Mouse (Mus musculus) forebrain, embryonic 15.5 days (tissue): ENCODE measurements around the gene Ccdc136. TPM values are rescaled to one million over a fixed set of nuclear protein-coding genes. Genes with fewer than 3 reads are reported as not detected.

Experiments
- ATAC-seq: fragments of 200-750 bp; cut with Nextera tagmentation; replicated peaks from 2 replicates; pipeline ENCODE4 v1.8.0; 2017; ENCODE audit warnings: mild to moderate bottlenecking, moderate TSS enrichment, moderate library complexity
- H3K27ac ChIP-seq: fragments of 300-500 bp; sonication (generic); replicated peaks from 2 replicates; pipeline ENCODE4 v1.5.1; 2015; ENCODE audit warnings: mild to moderate bottlenecking, inconsistent platforms
- H3K27me3 ChIP-seq: fragments of 300-500 bp; sonication (generic); 2 replicates; pipeline ENCODE4 v1.6.1; 2015; ENCODE audit warnings: inconsistent platforms
- H3K36me3 ChIP-seq: fragments of 300-500 bp; sonication (generic); 2 replicates; pipeline ENCODE4 v1.6.1; 2015; ENCODE audit warnings: mild to moderate bottlenecking, inconsistent platforms
- H3K4me1 ChIP-seq: fragments of 300-500 bp; sonication (generic); 2 replicates; pipeline ENCODE4 v1.6.1; 2015; ENCODE audit warnings: inconsistent platforms
- H3K4me2 ChIP-seq: fragments of 300-500 bp; sonication (generic); replicated peaks from 2 replicates; pipeline ENCODE4 v1.6.1; 2015; ENCODE audit warnings: mild to moderate bottlenecking, inconsistent platforms
- H3K4me3 ChIP-seq: fragments of 300-500 bp; sonication (generic); 2 replicates; pipeline ENCODE4 v1.5.1; 2015; ENCODE audit warnings: mild to moderate bottlenecking, inconsistent platforms
- H3K9ac ChIP-seq: fragments of 300-500 bp; sonication (generic); replicated peaks from 2 replicates; pipeline ENCODE4 v1.6.1; 2015; ENCODE audit warnings: mild to moderate bottlenecking, inconsistent platforms
- H3K9me3 ChIP-seq: fragments of 300-500 bp; sonication (generic); 2 replicates; pipeline ENCODE4 v1.6.1; 2016; ENCODE audit warnings: inconsistent platforms
- WGBS: fragments of 180-500 bp; shearing (Covaris S2); methylation state at CpG from one replicate; pipeline ENCODE4 v1.1.7; 2015; ENCODE audit warnings: mixed read lengths; 5-methylcytosine and 5-hydroxymethylcytosine counted together
- microRNA-seq: library from miRNA; unstranded; fragments of <30 nt; microRNA quantifications from one replicate; pipeline ENCODE4, GENCODE M21; 2016
- polyA plus RNA-seq: library from polyadenylated mRNA; unstranded; fragments of >200 nt; fragmentation: Nextera tagmentation; extraction: Ambion mirVana; gene quantifications from 2 replicates; pipeline ENCODE4 v1.2.1, GENCODE M21; 2015

Ccdc136 gene
- polyA plus RNA-seq, 1 experiment from 2014 or later: 42.2 TPM

DNA sequence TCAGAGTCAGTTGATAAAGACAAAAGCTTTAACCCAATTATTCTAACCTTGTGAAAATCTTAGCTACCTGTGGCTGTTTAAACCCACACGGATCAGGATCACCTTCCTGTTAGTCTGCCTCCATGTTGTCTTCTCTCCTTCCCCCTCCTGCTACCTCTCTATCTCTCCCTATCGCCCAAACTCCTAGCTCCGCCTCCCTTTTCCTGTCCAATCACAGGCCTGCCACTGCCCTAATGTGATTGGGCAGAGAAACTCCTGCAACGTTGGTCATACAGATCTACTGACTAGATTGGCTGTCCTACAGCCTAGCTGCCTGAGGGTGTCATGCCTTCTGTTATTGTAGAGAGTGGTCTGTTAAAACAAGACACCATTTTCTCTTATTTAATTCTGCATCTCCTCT is 53.7 kb downstream of the Ccdc136 start:
- 32% methylated on average over 4 of the region's 4 CpGs for WGBS
- no peak overlapping the region for H3K4me3 ChIP-seq
- no peak overlapping the region for H3K9ac ChIP-seq
- no peak for ATAC-seq
- H3K4me2 ChIP-seq: no peak overlapping the region
- H3K9me3 ChIP-seq: no peaks in the 10 kb centered on the region
- H3K36me3 ChIP-seq: no peaks in the 10 kb centered on the region
- H3K4me1 ChIP-seq: no peaks in the 10 kb centered on the region
- H3K27me3 ChIP-seq: no peaks in the 10 kb centered on the region
- H3K27ac ChIP-seq: no peak overlapping the region

DNA sequence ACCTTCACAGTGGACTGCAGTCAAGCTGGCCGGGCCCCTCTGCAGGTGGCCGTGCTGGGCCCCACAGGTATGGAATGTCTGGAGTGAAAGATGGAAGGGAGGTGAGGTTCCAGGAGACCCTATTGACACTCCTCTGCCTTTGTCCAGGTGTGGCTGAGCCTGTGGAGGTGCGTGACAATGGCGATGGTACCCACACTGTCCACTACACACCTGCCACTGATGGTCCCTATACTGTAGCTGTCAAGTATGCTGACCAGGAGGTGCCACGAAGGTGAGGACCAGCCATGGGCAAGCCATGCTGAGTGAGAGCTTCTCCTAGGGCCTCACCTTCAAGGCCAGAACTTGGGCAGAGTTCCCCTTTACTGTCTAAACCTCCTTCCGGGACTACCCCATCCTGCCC is 54.6 kb downstream of the Ccdc136 start:
- no peaks in the 10 kb centered on the region for H3K4me1 ChIP-seq
- H3K9me3 ChIP-seq: no peaks in the 10 kb centered on the region
- no peaks in the 10 kb centered on the region for H3K27me3 ChIP-seq
- H3K4me3 ChIP-seq: no peak overlapping the region
- H3K36me3 ChIP-seq: no peaks in the 10 kb centered on the region
- H3K9ac ChIP-seq: no peak overlapping the region
- no peak overlapping the region for H3K27ac ChIP-seq
- 89% methylated on average over 6 of the region's 6 CpGs for WGBS
- no peak overlapping the region for H3K4me2 ChIP-seq
- no peak for ATAC-seq

DNA sequence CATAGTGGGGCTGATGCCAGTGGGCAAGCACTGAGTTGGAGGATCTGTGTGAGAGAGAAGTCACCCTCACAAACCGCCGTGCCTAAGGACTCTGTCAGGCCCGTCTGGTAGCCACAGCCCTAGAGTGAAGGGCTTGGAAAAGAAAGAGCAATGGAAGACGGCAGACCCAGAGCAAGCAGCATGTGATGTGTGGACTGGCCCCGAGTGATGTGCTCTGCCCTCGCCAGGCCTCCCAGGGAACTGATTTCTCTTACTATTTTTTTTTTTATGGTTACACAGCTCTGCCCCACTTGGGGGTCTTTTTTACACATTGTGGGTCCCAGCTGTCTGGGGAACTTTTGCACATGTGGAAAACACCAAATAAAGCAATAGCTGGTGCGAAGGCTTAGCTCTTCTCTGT is 65.4 kb downstream of the Ccdc136 start:
- no peak overlapping the region for H3K4me3 ChIP-seq
- no peak overlapping the region for H3K27ac ChIP-seq
- no peak for ATAC-seq
- WGBS: 58% methylated on average over 7 of the region's 7 CpGs
- H3K36me3 ChIP-seq: no peaks in the 10 kb centered on the region
- no peaks in the 10 kb centered on the region for H3K9me3 ChIP-seq
- H3K4me1 ChIP-seq: no peaks in the 10 kb centered on the region
- H3K9ac ChIP-seq: no peak overlapping the region
- no peak overlapping the region for H3K4me2 ChIP-seq
- H3K27me3 ChIP-seq: no peaks in the 10 kb centered on the region

DNA sequence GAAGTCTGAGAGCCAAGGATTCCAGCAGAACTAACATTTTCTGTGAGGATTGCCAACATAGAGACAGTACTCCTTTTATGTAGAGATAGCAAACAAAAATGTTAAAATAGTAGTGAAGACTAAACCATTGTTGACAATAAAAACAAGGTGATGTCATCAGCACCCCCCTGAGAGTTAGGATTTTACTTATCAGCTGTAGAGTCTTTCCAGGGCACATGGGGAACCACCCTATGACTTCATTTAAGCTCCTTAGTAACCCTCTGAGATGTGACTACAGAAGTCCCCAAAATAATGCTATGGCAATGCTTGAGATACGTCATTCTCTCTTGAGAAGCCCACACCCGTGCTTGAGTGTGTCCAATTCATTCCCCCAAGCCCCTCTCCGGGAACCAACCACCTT is 67.3 kb downstream of the Ccdc136 start:
- 82% methylated on average over 3 of the region's 3 CpGs for WGBS
- H3K4me1 ChIP-seq: peaks cover under 1% of the 10 kb centered on the region
- H3K9me3 ChIP-seq: no peaks in the 10 kb centered on the region
- H3K9ac ChIP-seq: no peak overlapping the region
- no peak for ATAC-seq
- H3K4me3 ChIP-seq: no peak overlapping the region
- no peaks in the 10 kb centered on the region for H3K27me3 ChIP-seq
- no peaks in the 10 kb centered on the region for H3K36me3 ChIP-seq
- H3K4me2 ChIP-seq: no peak overlapping the region
- H3K27ac ChIP-seq: no peak overlapping the region

DNA sequence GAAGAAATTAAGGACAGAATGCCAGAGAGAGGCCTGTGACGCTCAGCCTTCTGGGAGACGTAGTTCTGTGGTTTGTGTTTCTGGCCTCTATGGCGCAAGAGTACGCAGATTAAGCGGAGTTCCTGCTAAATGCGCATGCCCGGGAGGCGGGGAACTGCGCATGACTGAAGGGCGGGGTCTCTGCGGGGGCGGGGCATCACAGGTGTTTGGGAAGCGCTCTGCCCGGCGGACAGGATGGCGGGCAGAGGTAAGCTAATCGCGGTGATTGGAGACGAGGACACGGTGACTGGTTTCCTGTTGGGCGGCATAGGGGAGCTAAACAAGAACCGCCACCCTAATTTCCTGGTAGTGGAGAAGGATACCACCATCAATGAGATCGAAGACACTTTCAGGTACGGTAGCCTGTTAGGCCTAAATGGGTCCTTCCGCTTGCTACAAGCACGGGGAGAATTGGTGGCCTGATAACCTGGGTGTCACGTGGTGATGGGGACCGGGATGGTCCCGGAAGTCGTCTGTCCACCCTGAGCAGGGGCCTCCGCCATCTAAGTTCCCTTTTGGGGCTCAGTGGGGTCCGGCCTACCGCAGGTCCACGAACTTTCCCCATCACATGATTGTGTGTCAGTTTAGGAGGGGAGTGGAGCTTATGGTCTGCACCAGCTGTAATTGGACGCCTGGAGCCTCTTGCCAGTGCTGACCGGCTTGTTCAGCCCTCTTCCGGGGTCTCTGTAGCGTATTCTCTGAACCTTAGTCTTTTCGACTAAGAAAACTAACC is 71.7 kb downstream of the Ccdc136 start, which contains the start of gene Atp6v1f:
TSS of gene Atp6v1f (plus strand) at position 136 of the 772 bp plus-strand sequence.
- peak; percentile 96 for ATAC-seq
- Histone ChIP-seq H3K36me3 (peaks cover 13% of the 10 kb centered on the region), H3K4me1 (peaks cover 10% of the 10 kb centered on the region), H3K27me3 (no peaks in the 10 kb centered on the region), H3K9ac (peak within 1 kb of the TSS; percentile 70), H3K27ac (peak within 1 kb of the TSS; percentile 64), H3K4me2 (peak within 1 kb of the TSS; percentile 61), H3K9me3 (no peaks in the 10 kb centered on the region), H3K4me3 (peak within 1 kb of the TSS; percentile 57)
- under 1% methylated on average over 39 of the region's 39 CpGs for WGBS

DNA sequence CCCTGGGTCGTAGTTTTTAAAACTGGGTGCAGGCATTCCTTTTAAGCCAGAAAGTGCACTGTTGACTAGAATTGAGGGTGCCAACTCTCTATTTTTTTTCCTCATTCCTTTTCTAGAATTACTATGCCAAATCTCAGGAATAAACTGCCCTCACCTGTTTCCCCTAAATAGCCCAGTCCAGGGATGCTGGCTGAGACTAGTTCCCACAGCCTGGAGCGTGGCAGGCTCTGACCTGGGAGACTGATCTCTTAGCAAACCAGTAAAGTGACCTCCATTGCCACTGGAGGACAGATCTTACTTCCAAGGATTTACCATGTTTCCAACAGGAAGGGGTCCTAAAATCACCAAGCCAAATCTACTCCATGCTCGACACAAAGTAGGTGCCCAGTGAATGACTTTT is 72.7 kb downstream of the Ccdc136 start:
- Histone ChIP-seq H3K36me3 (peaks cover 13% of the 10 kb centered on the region), H3K27ac (no peak overlapping the region), H3K9ac (no peak overlapping the region), H3K4me3 (peak overlapping the region; percentile 57), H3K27me3 (no peaks in the 10 kb centered on the region), H3K4me2 (peak overlapping the region; percentile 61), H3K9me3 (no peaks in the 10 kb centered on the region), H3K4me1 (peaks cover 15% of the 10 kb centered on the region)
- no peak for ATAC-seq
- 92% methylated on average over 3 of the region's 3 CpGs for WGBS

DNA sequence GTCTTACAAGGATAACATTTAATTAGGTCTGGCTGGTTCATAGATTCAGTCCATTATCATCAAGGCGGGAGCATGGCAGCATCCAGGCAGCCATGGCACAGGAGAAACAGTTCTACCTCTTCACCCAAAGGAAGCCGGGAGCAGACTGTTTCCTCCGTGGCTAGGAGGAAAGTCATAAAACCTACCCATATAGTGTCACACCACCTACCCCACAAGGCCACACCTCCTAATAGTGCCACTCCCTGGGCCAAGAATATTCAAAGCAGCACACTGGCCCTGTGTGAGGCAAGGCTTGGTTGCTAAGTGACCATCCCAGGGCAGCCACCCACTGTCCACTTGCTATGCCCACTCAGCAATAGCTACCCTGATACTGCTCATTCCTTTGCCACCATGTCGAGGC is 75.0 kb downstream of the Ccdc136 start, which contains the start of gene Atp6v1fnb:
TSS of gene Atp6v1fnb (plus strand) at position 301 of the 400 bp plus-strand sequence.
- Histone ChIP-seq H3K27ac (no peak within 1 kb of the TSS), H3K27me3 (no peaks in the 10 kb centered on the region), H3K4me3 (no peak within 1 kb of the TSS), H3K4me2 (no peak within 1 kb of the TSS), H3K9ac (no peak within 1 kb of the TSS), H3K36me3 (peaks cover 13% of the 10 kb centered on the region), H3K4me1 (peaks cover 21% of the 10 kb centered on the region), H3K9me3 (no peaks in the 10 kb centered on the region)
- no peak for ATAC-seq
- 94% methylated on average over 4 of the region's 4 CpGs for WGBS

DNA sequence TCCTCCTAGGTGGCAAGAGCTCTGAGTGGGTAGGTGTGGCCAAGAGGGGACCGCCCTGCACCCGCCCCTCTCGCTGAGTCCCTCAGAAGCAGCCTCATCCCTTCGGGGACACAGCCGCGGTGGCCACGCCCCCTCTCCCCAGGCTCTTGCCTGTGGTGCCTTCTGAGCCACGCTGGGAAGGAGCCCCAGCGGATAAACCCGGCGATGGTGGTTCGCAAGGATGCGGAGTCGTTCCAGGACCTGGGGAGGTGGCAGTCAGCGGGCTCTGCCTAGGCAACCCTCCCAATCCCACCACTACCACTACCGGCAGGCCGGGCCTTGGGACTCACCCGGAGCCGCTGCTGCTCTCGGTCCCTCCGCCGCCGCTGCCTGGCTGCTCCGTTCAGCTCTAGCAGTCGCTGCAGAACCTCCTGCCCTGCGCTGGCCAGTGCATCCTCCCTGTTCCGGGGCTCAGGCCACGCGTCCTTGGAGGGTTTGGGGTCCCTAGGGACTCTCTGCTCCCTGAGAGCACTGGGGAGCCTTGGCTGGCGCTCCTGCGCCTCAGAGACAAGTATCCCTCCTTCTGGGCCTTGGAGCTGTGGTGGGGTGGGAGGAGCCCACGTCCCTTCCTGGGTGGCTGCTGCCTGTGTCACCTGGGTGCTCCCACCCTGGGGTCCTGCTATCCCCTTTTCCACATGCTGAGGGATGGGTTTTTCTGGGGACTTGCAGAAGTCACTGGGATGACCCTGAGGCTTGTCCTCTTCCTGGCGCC is 78.0 kb downstream of the Ccdc136 start:
- H3K4me1 ChIP-seq: peaks cover 13% of the 10 kb centered on the region
- 2% methylated on average over 33 of the region's 33 CpGs for WGBS
- peaks cover 13% of the 10 kb centered on the region for H3K36me3 ChIP-seq
- ATAC-seq: peak; percentile 93
- H3K9ac ChIP-seq: peak overlapping the region; percentile 50
- H3K4me2 ChIP-seq: peak overlapping the region; percentile 73
- no peaks in the 10 kb centered on the region for H3K9me3 ChIP-seq
- peak overlapping the region; percentile 48 for H3K4me3 ChIP-seq
- H3K27ac ChIP-seq: no peak overlapping the region
- H3K27me3 ChIP-seq: no peaks in the 10 kb centered on the region

DNA sequence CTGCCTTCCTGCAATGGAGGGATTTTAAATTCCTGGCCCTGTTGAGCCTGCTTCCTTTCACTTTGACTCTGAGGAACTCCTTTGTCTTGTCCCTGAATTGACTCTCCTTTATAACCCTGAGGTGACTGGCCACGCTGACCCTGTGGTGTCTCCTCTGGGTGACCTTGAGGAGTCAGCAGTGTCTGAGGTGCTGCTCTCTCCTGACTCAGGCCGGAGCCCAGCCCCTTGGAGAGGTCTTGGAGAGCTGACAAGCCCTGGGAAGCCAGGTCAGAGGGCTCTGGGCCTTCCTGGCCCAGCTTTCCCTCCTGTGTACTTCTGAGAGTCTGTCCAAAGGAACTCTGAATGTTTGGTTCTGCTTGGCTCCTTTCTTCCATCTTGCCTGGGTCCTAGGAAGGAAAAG is 78.6 kb downstream of the Ccdc136 start:
- 0 out of 2 replicates have a peak overlapping the region, but pooled peaks have one; percentile 73 for H3K4me2 ChIP-seq
- H3K27me3 ChIP-seq: no peaks in the 10 kb centered on the region
- H3K9me3 ChIP-seq: no peaks in the 10 kb centered on the region
- no peak overlapping the region for H3K9ac ChIP-seq
- ATAC-seq: no peak
- H3K27ac ChIP-seq: no peak overlapping the region
- no peak overlapping the region for H3K4me3 ChIP-seq
- peaks cover 11% of the 10 kb centered on the region for H3K4me1 ChIP-seq
- WGBS: 57% methylated on average over 2 of the region's 2 CpGs
- peaks cover 13% of the 10 kb centered on the region for H3K36me3 ChIP-seq

Small RNA genes lying within 50 kb of the gene (microRNA-seq; reads per million reads assigned to microRNA genes)
- gene Gm26220: not detected
- not detected for gene Gm44354

Other genes with a start within 250 kb of the Ccdc136 start
- 41.4 and 41.6 TPM in 2 replicates for gene Rbm28, start 231.3 kb upstream of the Ccdc136 start, polyA plus RNA-seq
- 4.5 and 4.7 TPM in 2 replicates for gene Prrt4, start 216.7 kb upstream of the Ccdc136 start, polyA plus RNA-seq
- gene Impdh1, start 179.9 kb upstream of the Ccdc136 start, polyA plus RNA-seq: 54.5 and 57.3 TPM in 2 replicates
- 44.3 and 46.1 TPM in 2 replicates for gene Hilpda, start 123.8 kb upstream of the Ccdc136 start, polyA plus RNA-seq
- gene Fam71f2, start 116.7 kb upstream of the Ccdc136 start, polyA plus RNA-seq: 0.56 and 0.60 TPM in 2 replicates
- not detected in 2 replicates for gene Fam71f1, start 77.2 kb upstream of the Ccdc136 start, polyA plus RNA-seq
- 162 and 170 TPM in 2 replicates for gene Calu, start 48.2 kb upstream of the Ccdc136 start, polyA plus RNA-seq
- gene Opn1sw, start 7.8 kb upstream of the Ccdc136 start, polyA plus RNA-seq: 0.37 and 0.50 TPM in 2 replicates
- 1.9 and 2.0 TPM in 2 replicates for gene Flnc, start 36.9 kb downstream of the Ccdc136 start, polyA plus RNA-seq
- 327 TPM in 2 replicates for gene Atp6v1f, start 71.4 kb downstream of the Ccdc136 start, polyA plus RNA-seq
- gene Atp6v1fnb, start 75.1 kb downstream of the Ccdc136 start, polyA plus RNA-seq: 0.29 TPM in 1 of 2 replicates, not detected in the other
- 9.6 and 13.3 TPM in 2 replicates for gene Kcp, start 111.6 kb downstream of the Ccdc136 start, polyA plus RNA-seq
- gene Irf5, start 130.3 kb downstream of the Ccdc136 start, polyA plus RNA-seq: 1.3 and 1.4 TPM in 2 replicates
- 107 and 111 TPM in 2 replicates for gene Tnpo3, start 213.6 kb downstream of the Ccdc136 start, polyA plus RNA-seq